In genomic region chr13:23490863-23491262, GRCm38 (mm10) we compare ENCODE assay signal across 34 mouse cellular contexts. TPM values are rescaled to one million over a fixed set of nuclear protein-coding genes. Genes with fewer than 3 reads are reported as not detected.
"Had no signal": no experiment of that assay in that cellular context is flagged by ENCODE, and none has a peak within 500 bp of the region (broad histone marks: within the 10 kb centered on the region; RNA-seq: fewer than 3 reads in every experiment).

No protein-coding gene starts in this region.

- DNase-seq: gastrocnemius, adult 2 months; gastrocnemius, postnatal 10 days; gastrocnemius, postnatal 25 days; heart, adult 18-20 months; heart, postnatal 10 days; heart, postnatal 4 days; kidney, adult 18-20 months; kidney, adult 8-10 months; kidney, postnatal 10 days; kidney, postnatal 25 days; kidney, postnatal 4 days; liver had no signal

- H3K27me3 ChIP-seq: intestine, embryonic 15.5 days had no signal

- H3K36me3 ChIP-seq: heart, embryonic 10.5 days; heart, embryonic 12.5 days; hindbrain, embryonic 10.5 days; hindbrain, embryonic 12.5 days; intestine, embryonic 15.5 days; limb, embryonic 10.5 days; limb, embryonic 12.5 days had no signal

- H3K27ac ChIP-seq: gastrocnemius, adult 2 months; heart, embryonic 10.5 days; hindbrain, embryonic 10.5 days; hindbrain, embryonic 12.5 days; hindbrain, embryonic 14.5 days; intestine, embryonic 15.5 days; layer of hippocampus, adult 2 months; left cerebral cortex, adult 2 months; limb, embryonic 10.5 days; limb, embryonic 12.5 days had no signal

- ATAC-seq: hindbrain, embryonic 16.5 days; inflammation-experienced regulatory T-cells, adult 6 months; intestine, embryonic 15.5 days; intestine, postnatal 0 days had no signal

- H3K4me1 ChIP-seq: intestine, embryonic 15.5 days had no signal

- H3K4me2 ChIP-seq: heart, embryonic 12.5 days; hindbrain, embryonic 12.5 days; hindbrain, embryonic 14.5 days; intestine, embryonic 15.5 days; limb, embryonic 12.5 days; liver, embryonic 11.5 days had no signal

- H3K4me3 ChIP-seq: gastrocnemius, adult 2 months; heart, embryonic 10.5 days; heart, embryonic 12.5 days; hindbrain, embryonic 10.5 days; hindbrain, embryonic 12.5 days; intestine, embryonic 15.5 days; layer of hippocampus, adult 2 months; left cerebral cortex, adult 2 months; limb, embryonic 10.5 days; limb, embryonic 12.5 days had no signal

- H3K9ac ChIP-seq: heart, embryonic 12.5 days; hindbrain, embryonic 12.5 days; hindbrain, embryonic 14.5 days; intestine, embryonic 15.5 days; limb, embryonic 12.5 days had no signal

- H3K9me3 ChIP-seq: heart, embryonic 10.5 days; heart, embryonic 12.5 days; hindbrain, embryonic 10.5 days; hindbrain, embryonic 12.5 days; intestine, embryonic 15.5 days; limb, embryonic 10.5 days; limb, embryonic 12.5 days had no signal

RNA-seq across cellular contexts. Expression of gene Btn2a2, which starts 2.2 kb away (rescaled TPM):
- total RNA-seq: gastrocnemius, adult 2 months; gastrocnemius, postnatal 25 days; granulocyte monocyte progenitor cell, adult 5-6 weeks; heart, adult 18-20 months; heart, adult 8-10 months; heart, postnatal 10 days; heart, postnatal 25 days; heart, postnatal 4 days had no signal
- polyA plus RNA-seq: inflammation-experienced regulatory T-cells, adult 6 months; intestine, postnatal 0 days had no signal

RNA-seq across cellular contexts. Expression of gene Btn1a1, which starts 25.2 kb away (rescaled TPM):
- total RNA-seq: gastrocnemius, adult 2 months; gastrocnemius, postnatal 10 days; gastrocnemius, postnatal 25 days; gastrocnemius, postnatal 4 days; granulocyte monocyte progenitor cell, adult 5-6 weeks; heart, adult 18-20 months; heart, adult 8-10 months; heart, postnatal 10 days; heart, postnatal 25 days; layer of hippocampus, adult 2 months; layer of hippocampus, postnatal 10 days; layer of hippocampus, postnatal 25 days; left cerebral cortex, adult 2 months; left cerebral cortex, postnatal 14 days; left cerebral cortex, postnatal 36 days had no signal
- polyA plus RNA-seq: hindbrain, embryonic 12.5 days; inflammation-experienced regulatory T-cells, adult 6 months; intestine, postnatal 0 days had no signal

RNA-seq across cellular contexts. Expression of gene Hist1h2af, which starts 42.8 kb away (rescaled TPM):
- polyA plus RNA-seq: hindbrain, embryonic 16.5 days; inflammation-experienced regulatory T-cells, adult 6 months; intestine, embryonic 15.5 days had no signal

RNA-seq across cellular contexts. Expression of gene Hist1h3g, which starts 44.4 kb away (rescaled TPM):
- total RNA-seq: gastrocnemius, adult 2 months had no signal
- polyA plus RNA-seq: hindbrain, embryonic 14.5 days; hindbrain, embryonic 16.5 days had no signal
